Mouse (Mus musculus) MEL (cell line): ENCODE data around the gene Chd9. TPM values are rescaled to one million over a fixed set of nuclear protein-coding genes. Genes with fewer than 3 reads are reported as not detected.

Experiments
- DNase-seq: peaks from one replicate; pipeline ENCODE4 v3.0.0; 2011; ENCODE audit warnings: low read depth, low spot score
- H3K27ac ChIP-seq: 2 replicates; pipeline ENCODE4 v1.5.1; 2012; ENCODE audit warnings: low read depth, mild to moderate bottlenecking, control low read depth, low read length, moderate library complexity; ENCODE audit not compliant: control insufficient read depth
- H3K27me3 ChIP-seq, 2 experiments: fragments of 150-350 bp in 1 of 2; sonication (generic) in 1 of 2; 2 replicates each; pipeline ENCODE4 v1.6.1; 2012; ENCODE audit warnings: low read length in 2 of 2, mild to moderate bottlenecking in 2 of 2, improper control_type of control experiment in 1 of 2, moderate library complexity in 1 of 2; ENCODE audit not compliant: insufficient read depth in 2 of 2, control insufficient read depth in 1 of 2
- H3K36me3 ChIP-seq, 2 experiments: 2 replicates each; pipeline ENCODE4 v1.6.1; 2012 to 2014; ENCODE audit warnings: low read length in 2 of 2, improper control_type of control experiment in 1 of 2, inconsistent platforms in 1 of 2, mild to moderate bottlenecking in 1 of 2; ENCODE audit not compliant: insufficient read depth in 2 of 2, control insufficient read depth in 1 of 2
- H3K4me1 ChIP-seq, 2 experiments: fragments of 150-350 bp in 1 of 2; sonication (generic) in 1 of 2; 2 replicates each; pipeline ENCODE4 v1.6.1; 2012; ENCODE audit warnings: low read length in 2 of 2, improper control_type of control experiment in 1 of 2, mild to moderate bottlenecking in 1 of 2; ENCODE audit not compliant: insufficient read depth in 2 of 2, control insufficient read depth in 1 of 2
- H3K4me3 ChIP-seq, 2 experiments: fragments of 150-350 bp in 1 of 2; sonication (generic) in 1 of 2; 2 replicates each; pipeline ENCODE4 v1.5.1; 2012; ENCODE audit warnings: low read depth in 2 of 2, low read length in 2 of 2, mild to moderate bottlenecking in 2 of 2, moderate library complexity in 2 of 2, control low read depth in 1 of 2, improper control_type of control experiment in 1 of 2; ENCODE audit not compliant: control insufficient read depth in 1 of 2, insufficient read depth in 1 of 2
- H3K79me2 ChIP-seq: 2 replicates; pipeline ENCODE4 v1.6.1; 2012; ENCODE audit warnings: mild to moderate bottlenecking, low read length, moderate library complexity; ENCODE audit not compliant: control insufficient read depth, poor library complexity, insufficient read depth
- H3K9ac ChIP-seq: 2 replicates; pipeline ENCODE4 v1.6.1; 2012; ENCODE audit warnings: low read depth, mild to moderate bottlenecking, control low read depth, low read length, moderate library complexity; ENCODE audit not compliant: control insufficient read depth, poor library complexity, severe bottlenecking
- H3K9me3 ChIP-seq: fragments of 150-350 bp; sonication (generic); replicated peaks from 2 replicates; pipeline ENCODE4 v1.6.1; 2012; ENCODE audit warnings: mild to moderate bottlenecking, low read length, improper control_type of control experiment, moderate library complexity; ENCODE audit not compliant: insufficient read depth
- BHLHE40 ChIP-seq: IDR thresholded peaks from 2 replicates; pipeline ENCODE4 v1.6.1; 2012; ENCODE audit warnings: low read depth, mild to moderate bottlenecking, inconsistent platforms, low read length, improper control_type of control experiment, borderline replicate concordance
- CTCF ChIP-seq, 3 experiments: IDR thresholded peaks in 2 of 3; conservative IDR thresholded peaks in 1 of 3; 2 replicates each; pipeline ENCODE4 v1.5.1; 2011 to 2012; ENCODE audit warnings: low read length in 3 of 3, low read depth in 2 of 3, mild to moderate bottlenecking in 2 of 3, improper control_type of control experiment in 1 of 3, inconsistent platforms in 1 of 3, mixed read lengths in 1 of 3, moderate library complexity in 1 of 3; ENCODE audit not compliant: control insufficient read depth in 1 of 3, insufficient read depth in 1 of 3, poor library complexity in 1 of 3, severe bottlenecking in 1 of 3
- E2F4 ChIP-seq: IDR thresholded peaks from 2 replicates; pipeline ENCODE4 v1.6.1; 2011; ENCODE audit warnings: low read depth, low read length, improper control_type of control experiment, borderline replicate concordance
- ELF1 ChIP-seq: IDR thresholded peaks from 2 replicates; pipeline ENCODE4 v1.6.1; 2014; ENCODE audit warnings: low read depth, mild to moderate bottlenecking, inconsistent platforms, low read length, improper control_type of control experiment, moderate library complexity
- GATA1 ChIP-seq: IDR thresholded peaks from 2 replicates; pipeline ENCODE4 v1.6.1; 2011; ENCODE audit warnings: low read depth, low read length, improper control_type of control experiment
- JUND ChIP-seq: IDR thresholded peaks from 2 replicates; pipeline ENCODE4 v1.6.1; 2011; ENCODE audit warnings: low read depth, mild to moderate bottlenecking, improper control_type of control experiment, low read length
- MAFK ChIP-seq: IDR thresholded peaks from 2 replicates; pipeline ENCODE4 v1.6.1; 2011; ENCODE audit warnings: low read depth, mild to moderate bottlenecking, low read length, improper control_type of control experiment, borderline replicate concordance
- MAZ ChIP-seq: IDR thresholded peaks from 2 replicates; pipeline ENCODE4 v1.6.1; 2012; ENCODE audit warnings: low read depth, mild to moderate bottlenecking, inconsistent platforms, low read length, improper control_type of control experiment
- MEF2A ChIP-seq: IDR thresholded peaks from 2 replicates; pipeline ENCODE4 v1.6.1; 2014; ENCODE audit warnings: low read depth, mild to moderate bottlenecking, inconsistent platforms, low read length, improper control_type of control experiment; ENCODE audit not compliant: poor library complexity, insufficient replicate concordance, severe bottlenecking; ENCODE audit errors: extremely low read depth
- MXI1 ChIP-seq: IDR thresholded peaks from 2 replicates; pipeline ENCODE4 v1.6.1; 2011; ENCODE audit warnings: mild to moderate bottlenecking, low read depth, low read length, improper control_type of control experiment
- MYB ChIP-seq: IDR thresholded peaks from 2 replicates; pipeline ENCODE4 v1.6.1; 2011; ENCODE audit warnings: mild to moderate bottlenecking, low read depth, low read length, improper control_type of control experiment
- MYC ChIP-seq: IDR thresholded peaks from 2 replicates; pipeline ENCODE4 v1.6.1; 2011; ENCODE audit warnings: low read depth, mild to moderate bottlenecking, low read length, improper control_type of control experiment, moderate library complexity
- NELFE ChIP-seq: IDR thresholded peaks from 2 replicates; pipeline ENCODE4 v1.6.1; 2011; ENCODE audit warnings: low read depth, low read length, improper control_type of control experiment
- POLR2A ChIP-seq, 2 experiments: IDR thresholded peaks; 2 replicates each; pipeline ENCODE4 v1.6.1; 2011 to 2012; ENCODE audit warnings: low read length in 2 of 2, mild to moderate bottlenecking in 2 of 2, control low read depth in 1 of 2, improper control_type of control experiment in 1 of 2, low read depth in 1 of 2, moderate library complexity in 1 of 2; ENCODE audit not compliant: control insufficient read depth in 1 of 2, insufficient read depth in 1 of 2, poor library complexity in 1 of 2
- RCOR1 ChIP-seq: IDR thresholded peaks from 2 replicates; pipeline ENCODE4 v1.6.1; 2012; ENCODE audit warnings: low read depth, mild to moderate bottlenecking, inconsistent platforms, low read length, improper control_type of control experiment
- SMC3 ChIP-seq: IDR thresholded peaks from 2 replicates; pipeline ENCODE4 v1.6.1; 2011; ENCODE audit warnings: low read depth, low read length, improper control_type of control experiment
- UBTF ChIP-seq: IDR thresholded peaks from 2 replicates; pipeline ENCODE4 v1.6.1; 2012; ENCODE audit warnings: low read depth, mild to moderate bottlenecking, inconsistent platforms, low read length, improper control_type of control experiment, moderate library complexity, borderline replicate concordance; ENCODE audit not compliant: insufficient read depth
- USF1 ChIP-seq: IDR thresholded peaks from 2 replicates; pipeline ENCODE4 v1.6.1; 2014; ENCODE audit warnings: low read depth, mild to moderate bottlenecking, inconsistent platforms, low read length, improper control_type of control experiment, moderate library complexity
- ZC3H11A ChIP-seq: IDR thresholded peaks from 2 replicates; pipeline ENCODE4 v1.6.1; 2012; ENCODE audit warnings: low read depth, mild to moderate bottlenecking, inconsistent platforms, low read length, improper control_type of control experiment
- ZKSCAN1 ChIP-seq: IDR thresholded peaks from 2 replicates; pipeline ENCODE4 v1.6.1; 2012; ENCODE audit warnings: low read depth, mild to moderate bottlenecking, inconsistent platforms, low read length, improper control_type of control experiment, moderate library complexity
- ZMIZ1 ChIP-seq: IDR thresholded peaks from 2 replicates; pipeline ENCODE4 v1.6.1; 2012; ENCODE audit warnings: low read depth, mild to moderate bottlenecking, inconsistent platforms, low read length, improper control_type of control experiment, moderate library complexity
- polyA plus RNA-seq, 2 experiments: library from polyadenylated mRNA; stranded (reverse) in 1 of 2; unstranded in 1 of 2; fragments of >175 nt in 1 of 2; fragments of >200 nt in 1 of 2; gene quantifications; 2 replicates each; pipeline versions ENCODE4 v1.2.1 to v1.2.4; 2012; ENCODE audit warnings: low replicate concordance in 2 of 2, low read depth in 1 of 2; ENCODE audit not compliant: insufficient read length in 2 of 2, insufficient read depth in 1 of 2, missing spikeins in 1 of 2
- total RNA-seq: library from RNA; depleted of rRNA; stranded (reverse); fragments of 300-350 nt; gene quantifications from 2 replicates; pipeline ENCODE4 v1.2.3, GENCODE M21; 2012

Gene Chd9
- total and polyA plus RNA-seq, 3 experiments: 5.9 to 87.4 (median 40.3) TPM

DNA sequence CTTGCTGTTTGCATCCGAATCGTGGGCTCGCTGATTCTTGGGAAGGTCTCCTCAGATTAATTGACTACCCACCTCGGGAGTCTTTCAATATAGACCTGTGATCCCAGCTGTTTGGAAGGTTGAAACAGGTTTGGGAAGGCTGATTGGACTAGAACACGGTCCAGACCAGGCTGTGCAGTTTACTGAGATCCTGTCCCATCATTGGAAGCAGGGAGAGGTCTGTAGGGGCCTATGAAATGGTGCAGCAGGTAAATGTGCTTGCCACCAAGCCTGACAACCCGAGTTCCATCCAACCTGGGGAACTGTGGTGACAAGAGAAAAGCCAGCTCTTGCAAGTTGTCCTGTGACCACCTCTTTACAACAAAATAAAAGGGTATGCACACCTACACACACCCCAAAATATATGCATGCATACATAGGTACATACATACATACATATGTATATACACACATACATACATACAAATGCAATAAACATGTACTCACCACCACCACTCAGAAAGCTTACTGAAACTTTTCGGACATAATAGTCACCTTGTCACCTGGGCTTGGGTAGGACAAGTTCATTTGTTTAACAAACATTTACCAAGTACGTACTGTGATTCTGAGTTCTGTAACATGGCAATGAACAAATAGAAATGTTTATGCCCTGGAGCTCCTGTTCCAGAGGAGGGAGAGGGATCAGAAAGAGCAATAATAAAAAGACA, 63.9 kb downstream of the Chd9 start:
- no peak overlapping the region for H3K9ac ChIP-seq
- no peak overlapping the region for H3K27ac ChIP-seq
- H3K79me2 ChIP-seq: no peaks in the 10 kb centered on the region
- no peaks in the 10 kb centered on the region for H3K36me3 ChIP-seq
- no peaks in the 10 kb centered on the region for H3K9me3 ChIP-seq
- TF ChIP-seq NELFE (no peak), ZKSCAN1 (no peak), E2F4 (no peak), ZC3H11A (no peak), MXI1 (no peak), ELF1 (no peak), MAZ (no peak), MAFK (no peak), JUND (no peak), GATA1 (no peak), MYB (no peak), MYC (no peak), CTCF (IDR thresholded peaks at IDR 0.05 in 2 of 3, conservative IDR thresholded peaks at IDR 0.05 in 1 of 3; ENCODE audit: control insufficient read depth in 1 of 3, insufficient read depth in 1 of 3, low read depth in 2 of 3, low read length in 3 of 3, poor library complexity in 1 of 3, severe bottlenecking in 1 of 3) (no peak), ZMIZ1 (no peak), POLR2A (IDR thresholded peaks at IDR 0.05; ENCODE audit: control insufficient read depth in 1 of 2, insufficient read depth in 1 of 2, low read depth in 1 of 2, low read length in 2 of 2, poor library complexity in 1 of 2) (no peak), SMC3 (no peak), BHLHE40 (no peak), UBTF (no peak), MEF2A (no peak)
- no peak overlapping the region for H3K4me3 ChIP-seq
- H3K4me1 ChIP-seq: no peaks in the 10 kb centered on the region
- DNase-seq: no peak
- no peaks in the 10 kb centered on the region for H3K27me3 ChIP-seq

DNA sequence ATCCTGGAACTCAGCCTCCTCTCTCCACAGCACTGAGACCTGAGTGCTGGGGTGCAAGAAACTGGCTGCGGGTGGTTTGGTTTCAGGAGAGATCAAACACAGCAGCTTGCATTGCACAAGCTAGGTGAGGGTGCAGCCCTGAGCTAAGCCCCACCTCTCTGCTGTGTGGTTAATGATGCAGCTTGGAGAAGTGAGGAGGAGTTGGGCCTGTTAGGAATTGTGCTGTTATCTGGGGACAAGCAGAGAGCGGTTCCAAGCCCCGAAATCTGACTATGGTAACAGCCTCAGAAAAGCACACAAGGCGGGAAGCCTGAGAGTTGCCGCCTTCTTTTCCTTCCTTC, 64.4 kb downstream of the Chd9 start:
- no peaks in the 10 kb centered on the region for H3K79me2 ChIP-seq
- no peak overlapping the region for H3K9ac ChIP-seq
- TF ChIP-seq RCOR1 (no peak), USF1 (no peak)
- H3K4me3 ChIP-seq: no peak overlapping the region
- H3K27ac ChIP-seq: no peak overlapping the region
- H3K36me3 ChIP-seq: no peaks in the 10 kb centered on the region
- DNase-seq: no peak
- H3K4me1 ChIP-seq: no peaks in the 10 kb centered on the region
- no peaks in the 10 kb centered on the region for H3K27me3 ChIP-seq
- H3K9me3 ChIP-seq: no peaks in the 10 kb centered on the region
